Mouse (Mus musculus): ENCODE results near the gene Bdh1.

Gene Bdh1

DNA sequence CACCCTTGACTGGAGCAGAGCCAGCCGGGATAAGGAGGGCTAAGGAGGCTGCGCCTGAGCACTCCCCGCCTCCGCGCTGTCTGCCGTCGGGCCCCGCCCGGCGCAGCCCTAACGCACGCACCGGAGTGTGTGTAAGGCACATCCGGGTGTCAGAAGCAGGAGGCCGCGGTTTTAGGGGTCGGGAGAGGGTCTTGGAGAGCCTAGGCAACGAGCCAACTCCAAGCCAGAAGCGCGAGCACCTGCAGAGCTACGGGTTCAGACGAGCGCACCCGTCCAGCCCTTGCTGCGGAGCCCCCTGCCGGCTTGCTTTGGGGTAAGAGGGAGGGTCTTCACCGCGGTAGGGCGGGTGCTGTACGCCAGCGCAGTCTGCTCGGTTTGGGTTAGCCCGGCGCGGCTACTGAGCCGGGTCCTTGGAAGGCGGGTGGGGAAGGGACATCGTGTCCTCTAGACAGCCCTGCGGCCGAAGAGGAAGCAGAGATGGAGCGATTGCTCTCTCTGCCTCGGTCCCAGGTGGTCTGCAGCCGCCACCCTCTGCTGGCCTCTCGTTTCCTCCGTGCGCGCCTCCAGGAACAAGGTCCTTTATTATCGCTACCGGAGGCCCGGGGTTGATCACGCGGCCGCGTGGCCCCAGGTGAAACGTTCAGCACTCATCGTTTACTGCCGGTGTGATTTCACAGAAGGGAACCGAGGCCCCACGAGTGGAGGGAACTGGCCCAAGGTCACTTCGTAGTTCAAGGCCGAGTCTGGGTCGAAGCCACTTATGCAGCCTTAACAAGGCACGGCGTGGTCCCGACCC is 6.8 kb downstream of the Bdh1 start:
- no peak for DNase-seq (ENCODE audit: low read depth)

DNA sequence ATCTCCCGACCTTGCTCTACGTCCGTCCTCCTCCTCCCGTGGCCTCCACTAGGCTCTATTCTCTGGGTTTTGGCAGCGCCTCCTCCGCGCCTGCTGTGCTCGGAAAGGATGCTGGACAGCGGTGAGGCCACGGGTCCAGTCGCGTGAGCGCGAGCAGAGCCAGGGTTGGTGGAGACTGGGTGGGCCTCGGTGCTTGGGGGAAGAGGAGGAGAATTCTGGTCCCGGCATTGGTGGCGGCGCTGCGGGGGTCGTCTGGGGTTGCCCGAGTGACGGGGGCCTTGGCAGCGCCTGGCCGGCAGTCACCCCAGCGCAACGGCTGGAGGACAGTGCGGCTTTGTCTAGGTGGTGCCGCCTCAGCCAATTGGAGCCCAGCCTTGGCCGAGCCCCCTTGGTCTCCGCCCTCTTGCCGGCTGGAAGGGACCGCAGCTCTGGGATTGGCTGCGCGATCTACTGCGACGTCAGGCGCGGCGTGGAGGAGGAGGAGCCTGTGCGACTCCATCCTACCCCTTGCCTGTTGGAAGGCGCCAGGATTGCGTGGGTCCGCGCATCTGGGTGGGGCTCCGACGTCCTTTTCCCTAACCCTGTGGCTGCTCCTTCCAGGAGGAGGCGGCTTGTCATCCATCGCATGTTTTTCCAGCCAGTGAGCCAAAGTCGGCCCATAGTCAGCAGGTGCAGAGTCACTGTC is 7.5 kb downstream of the Bdh1 start:
- peak; percentile 75 for DNase-seq (ENCODE audit: low read depth)

DNA sequence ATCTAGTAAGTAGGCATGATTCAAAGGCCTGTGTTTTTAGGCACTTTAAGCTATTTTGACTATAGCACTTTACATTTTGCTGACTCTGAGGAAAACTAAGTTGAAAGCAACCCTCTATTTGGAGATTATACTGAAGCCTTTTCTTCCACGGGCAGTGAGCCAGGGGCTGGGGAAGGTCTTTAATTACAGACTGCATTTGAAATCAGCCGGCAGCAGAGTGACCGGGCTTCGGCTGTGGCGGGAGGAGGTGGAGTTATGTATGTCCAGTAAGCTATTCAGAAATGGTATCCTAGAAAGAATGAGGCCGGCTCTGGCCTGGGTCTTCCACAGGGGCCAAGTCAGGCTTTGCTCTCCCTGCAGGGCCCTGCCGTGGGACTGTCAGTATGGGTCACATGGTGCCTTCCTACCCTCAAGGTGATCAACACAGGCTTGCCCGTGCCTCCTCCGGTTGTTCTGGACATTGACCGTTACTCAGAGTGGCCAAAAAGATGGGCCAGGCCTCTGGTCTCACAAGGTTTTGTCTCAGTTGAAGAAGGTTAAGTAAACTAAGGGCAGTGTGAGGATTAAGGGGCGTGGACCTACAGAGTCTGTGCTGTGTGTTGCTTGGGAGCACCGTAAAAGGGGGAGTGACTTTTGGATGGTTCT is 11.5 kb downstream of the Bdh1 start:
- DNase-seq (ENCODE audit: low read depth) = no peak

DNA sequence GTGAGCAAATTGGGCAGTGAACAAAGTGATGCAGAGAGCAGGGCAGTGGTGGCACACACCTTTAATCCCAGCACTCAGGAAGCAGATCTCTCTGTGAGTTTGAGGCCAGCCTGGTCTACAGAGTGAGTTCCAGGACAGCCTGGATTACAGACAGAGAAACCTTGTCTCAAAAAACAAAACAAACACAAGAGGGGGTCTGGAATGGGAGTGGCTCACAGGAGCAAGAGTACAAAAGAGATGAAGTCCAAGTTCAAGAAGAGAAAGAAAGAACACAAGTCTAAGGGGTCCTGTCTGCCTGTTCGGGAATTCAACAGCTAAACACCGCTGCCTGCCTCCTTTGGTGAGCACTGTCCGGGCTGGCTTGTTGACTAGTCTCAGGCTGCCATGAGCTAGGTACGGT is 13.1 kb downstream of the Bdh1 start:
- no peak for DNase-seq (ENCODE audit: low read depth)

DNA sequence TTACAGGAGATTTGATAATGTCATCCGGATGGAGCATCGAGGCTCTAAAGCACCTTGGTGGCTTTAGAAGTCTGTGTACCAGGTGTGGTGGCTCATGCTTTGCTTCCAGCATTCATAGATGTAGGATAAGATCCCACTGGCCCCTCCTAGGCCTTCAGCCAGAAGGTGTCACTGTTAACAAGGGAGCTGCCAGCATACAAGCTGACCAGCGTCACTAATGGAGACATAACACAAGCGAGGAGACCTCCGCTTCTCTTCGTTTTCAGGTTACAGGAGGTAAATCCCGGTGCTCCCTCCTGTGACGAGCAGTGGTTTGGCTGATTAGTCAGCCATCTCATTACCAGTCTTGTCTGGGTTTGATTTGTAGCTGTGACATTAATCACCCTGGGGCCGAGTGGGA is 14.0 kb downstream of the Bdh1 start:
- no peak for DNase-seq (ENCODE audit: low read depth)

DNA sequence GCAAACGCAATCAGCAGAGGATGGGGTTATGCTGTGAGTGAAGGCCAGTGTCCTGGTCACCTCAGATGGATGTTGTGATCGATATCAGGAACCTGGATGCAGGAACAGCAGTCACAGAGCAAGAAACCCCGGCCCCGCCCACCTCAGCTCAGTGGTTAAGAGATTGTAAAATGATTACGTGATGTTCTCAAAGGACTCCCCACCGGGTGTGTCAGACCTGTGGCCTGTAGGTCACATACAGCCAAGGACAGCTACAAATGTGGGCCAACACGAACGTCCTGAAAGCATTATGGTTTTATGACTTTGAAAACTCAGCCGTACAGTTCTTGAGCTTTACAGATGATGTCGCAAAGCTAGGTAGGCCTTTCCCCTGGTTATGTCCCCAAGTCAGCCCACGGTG is 15.3 kb downstream of the Bdh1 start:
- DNase-seq (ENCODE audit: low read depth) = no peak

DNA sequence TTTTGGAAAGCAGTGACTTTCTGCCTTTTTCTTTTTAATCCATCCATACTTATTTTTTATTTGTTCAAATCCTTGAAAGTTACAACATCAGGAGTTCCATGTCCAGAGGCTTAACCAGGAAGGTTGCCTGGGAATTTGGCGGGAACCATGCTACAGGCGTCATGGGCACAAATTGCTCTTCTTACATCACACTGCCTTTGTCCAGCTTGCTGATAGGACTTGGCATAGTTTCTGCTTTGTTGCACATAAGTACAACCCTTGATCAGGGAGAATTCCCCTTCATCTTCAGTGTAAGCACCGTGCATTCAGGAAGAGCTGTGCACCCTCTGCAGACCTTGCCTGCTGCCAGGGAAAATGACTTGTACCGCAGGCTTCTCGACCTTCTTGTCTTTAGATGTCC is 17.4 kb downstream of the Bdh1 start:
- DNase-seq (ENCODE audit: low read depth) = no peak

DNA sequence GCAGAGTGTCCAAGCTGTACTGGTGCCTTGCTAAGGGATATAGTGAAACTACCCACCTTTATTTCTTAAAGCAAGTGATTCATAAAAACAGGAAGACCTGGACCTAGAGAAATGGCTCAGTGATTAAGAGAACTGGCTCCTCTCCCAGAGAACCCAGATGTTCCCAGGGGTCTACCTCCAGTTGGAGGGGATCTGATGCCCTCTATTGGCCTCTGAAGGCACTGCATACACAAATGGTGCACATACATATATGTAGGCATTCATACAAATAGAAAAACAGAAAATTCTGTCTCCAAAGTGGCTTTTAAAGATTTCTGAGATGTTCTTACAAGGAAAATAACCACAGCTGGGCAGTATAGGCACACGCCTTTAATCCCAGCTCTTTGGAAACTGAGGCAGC is 18.0 kb downstream of the Bdh1 start:
- DNase-seq (ENCODE audit: low read depth) = no peak

DNA sequence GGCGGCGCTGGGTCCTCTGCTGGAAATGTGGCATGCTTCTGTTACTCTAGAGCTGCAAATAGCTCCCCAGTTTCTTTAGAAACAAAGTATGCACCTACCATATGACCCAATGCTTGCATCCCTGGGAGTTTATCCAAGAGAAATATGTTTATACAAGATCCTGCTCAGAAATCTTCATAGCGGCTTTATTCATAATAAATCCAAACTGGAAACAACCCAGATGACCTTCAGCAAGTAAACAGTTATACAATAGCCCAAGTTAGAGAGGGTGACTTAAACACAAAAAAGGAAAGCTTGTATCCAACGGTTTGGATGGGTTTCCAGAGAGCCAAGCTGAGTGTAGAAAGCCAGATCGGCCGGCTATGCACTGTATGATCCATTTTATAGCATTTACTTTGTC is 22.4 kb downstream of the Bdh1 start:
- no peak for DNase-seq (ENCODE audit: low read depth)

DNA sequence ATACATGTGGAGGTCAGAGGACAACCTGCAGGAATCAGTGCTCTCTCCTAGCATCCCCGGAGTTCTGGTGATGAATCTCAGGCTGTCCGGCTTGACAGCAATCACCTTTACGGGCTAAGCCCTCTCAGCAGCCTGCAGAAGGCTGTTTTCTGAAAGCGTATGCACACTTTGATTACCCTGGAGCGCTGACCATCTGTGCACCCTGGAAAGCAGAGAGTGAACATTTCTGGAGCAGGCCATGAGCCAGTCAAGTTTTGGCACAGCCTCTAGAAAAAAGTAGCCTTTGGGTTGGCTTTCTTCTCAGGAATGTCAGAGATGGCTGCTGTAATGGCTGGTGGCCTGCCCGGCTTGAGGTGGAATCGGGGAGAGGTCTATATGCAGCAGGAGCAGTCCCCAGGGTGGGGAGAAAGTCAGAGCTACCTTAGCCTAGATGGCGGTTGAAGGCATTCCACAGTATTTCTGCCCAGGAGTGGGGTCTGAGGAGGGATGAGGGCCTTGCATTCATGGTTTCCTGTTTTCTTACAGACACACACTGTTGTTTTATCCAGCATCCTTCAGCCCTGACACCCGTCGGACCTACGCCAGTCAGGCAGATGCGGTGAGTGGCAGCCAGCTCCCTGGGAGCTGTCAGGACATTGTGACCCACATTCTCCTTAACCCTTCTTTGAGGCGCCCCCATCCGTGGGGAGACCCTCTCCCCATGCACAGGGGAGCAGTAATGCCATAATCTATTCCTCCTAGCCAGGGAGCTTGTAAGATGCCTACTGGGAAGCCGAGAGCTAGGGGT is 24.2 kb downstream of the Bdh1 start:
- no peak for DNase-seq (ENCODE audit: low read depth)

DNA sequence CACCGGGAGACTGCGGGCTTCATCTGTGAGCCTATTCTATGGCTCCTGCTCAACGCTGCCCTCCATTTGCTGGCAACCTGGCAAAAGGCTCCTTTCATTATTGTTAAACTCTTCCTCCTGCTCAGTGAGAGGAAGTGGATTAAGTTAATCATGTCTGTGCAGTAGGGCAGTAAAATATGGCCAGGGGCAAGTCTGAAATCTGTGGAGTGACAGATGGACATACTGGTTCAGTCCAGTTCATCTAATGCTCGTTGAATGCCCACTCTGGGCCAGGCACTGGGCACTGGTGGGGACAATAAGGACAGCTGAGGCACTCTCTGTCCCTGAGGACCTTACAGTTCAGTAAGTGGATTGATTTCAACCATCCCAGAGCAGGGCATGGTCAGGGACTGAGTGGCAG is 27.9 kb downstream of the Bdh1 start:
- DNase-seq (ENCODE audit: low read depth) = no peak

DNA sequence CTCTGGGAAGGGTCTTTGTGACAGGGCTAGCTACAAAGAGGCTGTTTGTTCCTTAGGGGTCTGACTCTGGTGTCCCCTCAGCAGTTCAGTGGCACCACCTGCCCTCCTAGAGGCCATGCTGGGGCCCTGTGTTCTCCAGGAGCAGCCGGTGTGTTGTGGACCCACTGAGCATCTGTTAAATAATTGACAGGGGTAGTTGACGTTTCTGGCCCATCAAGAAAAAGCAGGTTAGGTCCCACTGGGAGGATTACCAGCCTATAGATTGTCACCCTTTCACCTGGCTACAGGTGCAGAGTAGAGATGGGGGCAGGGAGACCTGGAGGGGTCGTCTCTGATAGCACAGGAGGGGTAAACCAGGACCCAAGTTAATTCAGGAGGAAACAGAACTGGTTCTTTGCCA is 29.2 kb downstream of the Bdh1 start:
- no peak for DNase-seq (ENCODE audit: low read depth)

DNA sequence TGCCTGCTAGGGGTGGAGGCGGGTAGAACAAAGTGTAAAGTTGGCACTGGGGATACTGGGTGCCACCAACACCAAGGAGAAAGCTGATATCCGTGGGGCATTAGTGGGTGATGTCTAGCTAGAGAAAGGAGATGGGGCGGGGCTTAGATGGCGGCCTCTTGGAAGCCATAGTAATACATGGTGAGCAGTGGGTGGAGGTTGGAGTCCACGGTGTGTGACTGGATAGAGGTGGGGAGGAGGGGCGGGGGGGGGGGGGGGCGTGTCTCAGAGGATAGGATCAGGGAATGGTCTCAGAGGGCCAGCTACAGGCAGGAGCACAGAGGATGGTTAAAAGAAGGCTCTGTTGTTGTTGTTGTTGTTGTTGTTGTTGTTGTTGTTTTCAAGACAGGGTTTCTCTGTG is 30.4 kb downstream of the Bdh1 start:
- DNase-seq (ENCODE audit: low read depth) = no peak

DNA sequence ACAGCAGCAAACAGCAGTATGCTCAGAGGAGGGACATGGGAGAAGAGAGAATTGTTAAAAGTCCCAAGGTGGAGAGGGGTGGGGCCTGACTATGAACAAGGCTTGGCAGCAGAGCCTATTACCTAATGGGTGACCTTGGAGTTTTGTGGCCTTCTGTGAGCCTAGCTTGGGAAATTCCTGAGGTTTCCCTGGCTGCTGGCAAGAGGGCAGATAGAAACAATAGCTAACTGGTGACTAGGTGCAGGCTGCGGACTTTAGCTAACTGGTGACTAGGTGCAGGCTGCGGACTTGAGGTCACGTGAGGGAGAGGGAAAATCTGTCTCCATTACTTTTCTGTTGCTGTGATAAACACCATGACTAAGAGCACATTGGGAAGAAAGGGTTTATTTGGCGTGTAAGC is 31.9 kb downstream of the Bdh1 start:
- no peak for DNase-seq (ENCODE audit: low read depth)

DNA sequence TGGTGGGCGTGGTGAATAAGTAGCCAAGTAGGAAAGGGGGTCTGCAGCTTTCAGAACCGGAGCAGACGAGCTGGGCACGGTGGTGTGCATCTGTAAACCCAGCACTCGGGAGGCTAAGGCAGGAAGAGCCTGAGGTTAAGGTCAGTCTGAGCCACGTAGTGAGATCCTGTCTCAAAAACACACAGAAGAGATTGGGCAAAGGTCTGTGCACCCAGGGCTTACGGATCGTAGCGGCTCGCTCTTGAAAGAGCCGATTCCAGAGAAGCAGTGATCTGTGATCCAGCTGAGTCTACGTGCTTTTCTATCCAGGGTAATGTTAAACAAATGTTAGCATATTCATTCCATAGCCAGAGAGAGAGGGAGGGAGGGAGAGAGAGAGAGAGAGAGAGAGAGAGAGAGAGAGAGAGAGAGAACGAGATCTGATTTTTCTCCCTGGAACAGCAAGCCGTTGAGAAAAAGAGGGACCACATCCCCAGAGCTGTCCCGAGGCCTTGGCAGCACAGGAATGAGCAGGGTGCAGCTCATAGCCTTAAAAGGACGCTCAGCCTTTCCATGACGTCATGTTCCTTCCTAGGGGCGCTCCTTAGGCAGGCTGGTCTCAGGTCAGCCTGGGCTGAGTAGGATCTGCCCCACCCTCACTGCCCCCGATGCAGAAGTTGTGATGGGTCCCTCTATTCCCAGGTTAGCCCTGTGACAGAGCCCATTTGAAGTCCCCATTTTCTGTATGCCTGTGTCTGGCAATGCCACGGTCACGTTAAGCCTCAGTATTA is 33.4 kb downstream of the Bdh1 start:
- DNase-seq (ENCODE audit: low read depth) = no peak

DNA sequence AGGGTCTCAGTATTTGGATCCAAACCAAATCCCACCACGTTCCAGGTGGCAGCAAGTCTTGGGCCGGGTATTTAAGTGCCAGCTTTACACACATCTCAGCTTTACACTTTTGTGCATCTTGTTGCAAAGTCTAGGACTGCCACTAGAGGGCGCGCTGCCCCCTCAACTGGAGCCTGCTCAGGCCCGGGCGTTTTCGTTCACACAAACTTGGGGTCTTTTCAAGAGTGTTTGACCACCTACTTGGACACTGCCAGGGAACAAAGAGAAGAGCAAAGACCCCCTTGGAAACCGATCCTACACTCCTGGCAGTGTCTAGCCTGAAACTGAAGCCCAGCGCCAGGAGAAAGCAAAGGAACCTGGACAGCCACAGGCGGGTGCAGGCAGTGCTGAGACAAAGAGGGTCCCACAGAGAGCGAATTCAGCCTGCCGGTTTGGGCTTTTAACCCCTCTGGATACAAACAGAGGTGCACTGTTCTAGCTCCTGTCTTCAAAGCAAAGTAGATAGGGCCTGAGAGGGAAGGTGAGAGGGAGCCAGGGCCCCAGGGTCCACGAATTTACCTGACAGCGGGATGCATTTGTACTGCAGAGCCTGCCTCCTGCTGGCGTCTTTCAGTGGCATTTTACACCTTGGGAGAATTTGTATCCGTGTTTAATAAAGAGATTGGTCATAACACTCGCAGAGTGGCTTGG is 36.3 kb downstream of the Bdh1 start:
- DNase-seq (ENCODE audit: low read depth) = peak; percentile 68

DNA sequence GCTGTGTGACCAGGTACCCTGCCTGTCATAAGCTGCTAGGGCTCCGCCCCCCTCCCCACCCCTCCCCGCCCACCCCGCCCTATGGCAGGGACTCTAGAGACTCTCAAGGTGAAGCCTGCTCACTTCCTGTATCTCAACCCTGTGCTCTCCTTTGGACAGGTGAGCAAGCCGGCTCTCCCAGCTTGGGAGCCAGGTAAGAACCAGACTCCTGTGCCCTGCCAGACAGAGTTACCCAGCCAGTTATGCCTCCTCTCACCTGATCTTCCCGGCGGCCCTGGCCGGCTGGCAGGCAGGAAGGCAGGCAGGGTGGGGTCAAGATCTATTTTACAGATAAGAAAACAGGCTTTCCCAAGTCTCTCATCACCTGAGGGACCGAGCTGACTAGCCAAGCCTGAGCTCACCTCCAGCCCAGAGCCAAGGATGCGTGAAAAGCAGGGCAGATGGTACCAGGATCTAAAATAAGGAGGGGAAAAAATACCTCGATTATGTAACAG is 37.9 kb downstream of the Bdh1 start:
- DNase-seq (ENCODE audit: low read depth) = no peak

DNA sequence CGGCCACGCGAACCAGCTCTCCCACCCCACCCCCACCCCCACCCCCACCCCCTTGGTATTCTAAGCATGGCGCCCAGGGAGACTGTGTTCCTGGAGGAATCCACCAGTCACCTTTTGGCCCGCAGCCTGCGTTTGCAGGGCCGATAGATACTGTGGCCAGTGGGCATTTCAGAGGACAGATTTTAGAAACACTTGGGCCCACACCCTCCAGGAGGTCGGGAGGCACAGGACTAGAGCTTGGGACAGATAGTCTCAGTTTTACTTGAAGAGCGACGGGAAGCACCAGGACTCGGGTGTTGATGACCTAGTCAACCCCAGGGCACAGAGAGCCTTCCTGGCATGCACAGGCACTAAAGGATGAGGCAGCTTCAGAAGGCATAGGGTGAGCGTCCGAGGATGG is 38.4 kb downstream of the Bdh1 start:
- DNase-seq (ENCODE audit: low read depth) = no peak

DNA sequence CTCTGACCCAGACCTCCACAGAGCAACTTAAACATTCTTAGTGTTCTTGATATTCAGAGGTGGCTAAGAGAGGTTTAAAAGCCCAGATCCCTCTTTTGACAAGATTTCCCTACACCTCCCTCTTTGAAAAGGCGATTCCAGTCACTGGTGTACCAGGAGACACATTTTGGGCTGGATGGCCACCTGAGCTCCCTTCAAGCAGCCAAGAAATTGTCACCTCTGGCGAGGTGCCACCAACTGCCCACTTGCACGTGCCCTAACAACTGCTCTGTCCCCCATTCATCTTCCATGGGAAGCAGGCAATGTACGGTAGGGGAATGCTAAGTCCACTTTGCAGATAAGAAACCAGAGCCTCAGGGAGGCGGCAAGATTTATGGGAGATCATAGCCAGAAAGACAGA is 39.0 kb downstream of the Bdh1 start:
- no peak for DNase-seq (ENCODE audit: low read depth)

DNA sequence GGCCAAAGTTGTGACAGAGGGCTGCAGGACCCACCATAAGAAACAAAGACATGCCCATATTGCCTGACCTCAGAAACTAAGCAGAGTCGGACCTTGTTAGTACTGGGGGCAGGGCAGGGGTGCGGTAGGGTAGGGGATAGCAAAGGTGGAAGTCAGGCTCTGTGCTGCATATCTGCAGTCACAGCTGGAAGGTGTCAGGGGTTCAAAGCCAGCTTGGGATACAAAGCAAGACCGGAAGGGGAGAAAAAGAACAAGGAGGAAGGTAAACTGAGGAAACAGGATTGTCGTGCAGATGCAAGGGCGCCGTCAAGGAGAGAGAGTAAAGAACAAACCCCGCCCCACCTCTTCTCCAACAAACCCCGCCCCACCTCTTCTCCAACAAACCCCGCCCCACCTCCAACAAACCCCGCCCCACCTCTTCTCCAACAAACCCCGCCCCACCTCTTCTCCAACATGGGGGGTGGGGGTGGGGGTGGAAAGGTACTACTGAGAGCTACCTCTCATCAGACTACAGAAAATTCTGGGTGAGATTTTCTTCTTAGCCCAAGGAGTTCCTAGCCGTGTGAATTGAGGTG is 40.1 kb downstream of the Bdh1 start:
- DNase-seq (ENCODE audit: low read depth) = no peak

DNA sequence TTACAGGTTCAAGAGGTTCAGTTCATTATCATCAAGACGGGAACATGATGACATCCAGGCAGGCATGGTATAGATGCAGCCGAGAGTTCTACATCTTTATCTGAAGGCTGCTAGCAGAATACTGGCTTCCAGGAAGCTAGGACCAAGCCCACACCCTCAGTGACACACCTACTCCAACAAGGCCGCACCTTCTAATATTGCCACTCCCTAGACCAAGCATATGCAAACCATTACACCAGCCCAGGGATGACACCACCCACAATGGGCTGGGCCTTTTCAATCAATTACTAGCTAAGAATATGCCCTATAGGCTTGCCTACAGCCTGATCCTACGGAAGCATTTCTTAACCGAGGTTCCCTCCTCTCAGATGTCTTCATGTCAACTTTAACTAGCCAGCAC is 42.9 kb downstream of the Bdh1 start:
- DNase-seq (ENCODE audit: low read depth) = no peak
